13 mouse cellular contexts compared by ENCODE assay signal in the genomic region with DNA sequence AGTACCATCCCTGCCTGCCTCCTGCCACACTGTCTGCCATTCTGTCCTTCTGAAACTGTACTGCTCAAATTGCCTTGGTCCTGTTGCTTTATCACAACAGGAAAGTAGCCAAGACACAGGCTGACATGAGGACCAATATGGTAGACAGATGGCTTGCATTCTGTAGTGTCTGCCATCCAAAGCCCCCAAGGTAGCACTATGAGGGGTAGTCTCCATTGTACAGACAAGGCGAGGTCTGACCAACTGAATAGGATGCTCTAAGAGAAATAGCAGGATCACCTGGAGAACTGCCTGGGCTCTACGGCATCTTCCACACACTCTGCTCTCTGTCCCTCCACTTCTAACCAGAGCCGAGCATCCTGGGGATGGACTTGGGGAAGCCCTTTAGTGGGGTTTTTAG.
"Had no signal": no experiment of that assay in that cellular context is flagged by ENCODE, and none has a peak within 500 bp of the region (broad histone marks: within the 10 kb centered on the region; RNA-seq: fewer than 3 reads in every experiment).

No protein-coding gene starts in this region.

- H3K27ac ChIP-seq: kidney, embryonic 15.5 days; liver, embryonic 13.5 days had no signal

- H3K27me3 ChIP-seq: kidney, embryonic 15.5 days; liver, embryonic 13.5 days had no signal

- H3K4me3 ChIP-seq: kidney, embryonic 15.5 days; left cerebral cortex, adult 2 months; liver, embryonic 13.5 days had no signal

- DNase-seq: kidney, postnatal 10 days; kidney, postnatal 36 days; layer of hippocampus, postnatal 36 days; liver, embryonic 13.5 days; lung, adult 2 months; lung, postnatal 14 days; lung, postnatal 4 days; midbrain, embryonic 14.5 days; thymus, adult 2 months; thymus, postnatal 14 days; thymus, postnatal 4 days had no signal
